Mouse (Mus musculus): ENCODE data around the gene Sox13. TPM values are rescaled to one million over a fixed set of nuclear protein-coding genes. Genes with fewer than 3 reads are reported as not detected.
"Not testable (repeated sequence)": the region's sequence is repeated elsewhere in the genome, so short reads cannot be mapped to it uniquely, and the experiment has no call there.

The Sox13 gene
- polyA plus RNA-seq, 1 experiment from 2014 or later = 12.5 TPM

- Histone ChIP-seq H3K27ac (no peak overlapping the region), H3K4me3 (replicated peaks) (no peak overlapping the region), H3K9ac (replicated peaks) (no peak overlapping the region), H3K27me3 (peaks cover 30% of the 10 kb centered on the region), H3K4me1 (replicated peaks) (peaks cover 23% of the 10 kb centered on the region), H3K9me3 (no peaks in the 10 kb centered on the region), H3K4me2 (replicated peaks) (no peak overlapping the region), H3K36me3 (no peaks in the 10 kb centered on the region)
- ATAC-seq = no peak
- 88% methylated on average over 6 of the region's 6 CpGs for WGBS
Measured at GRCm38 (mm10) chr1:133361006-133361405, 63.2 kb downstream of the Sox13 start.

GRCm38 (mm10) chr1:133356330-133356729, 67.8 kb downstream of the Sox13 start:
- whole genome bisulfite sequencing = 64% methylated on average over 8 of the region's 8 CpGs
- Histone ChIP-seq H3K27me3 (peaks cover 13% of the 10 kb centered on the region), H3K4me1 (replicated peaks) (peaks cover 16% of the 10 kb centered on the region), H3K9me3 (no peaks in the 10 kb centered on the region), H3K4me2 (replicated peaks) (no peak overlapping the region), H3K4me3 (replicated peaks) (no peak overlapping the region), H3K36me3 (no peaks in the 10 kb centered on the region), H3K27ac (no peak overlapping the region), H3K9ac (replicated peaks) (no peak overlapping the region)
- ATAC-seq = no peak

- no peak overlapping the region for H3K9ac ChIP-seq (replicated peaks)
- peaks cover 19% of the 10 kb centered on the region for H3K4me1 ChIP-seq (replicated peaks)
- no peak overlapping the region for H3K4me3 ChIP-seq (replicated peaks)
- ATAC-seq = no peak
- no peaks in the 10 kb centered on the region for H3K9me3 ChIP-seq
- no peak overlapping the region for H3K27ac ChIP-seq
- no peak overlapping the region for H3K4me2 ChIP-seq (replicated peaks)
- no peaks in the 10 kb centered on the region for H3K36me3 ChIP-seq
- WGBS = 63% methylated on average over 15 of the region's 15 CpGs
- H3K27me3 ChIP-seq = peaks cover 13% of the 10 kb centered on the region
Measured at GRCm38 (mm10) chr1:133355912-133356311, 68.3 kb downstream of the Sox13 start.

DNA sequence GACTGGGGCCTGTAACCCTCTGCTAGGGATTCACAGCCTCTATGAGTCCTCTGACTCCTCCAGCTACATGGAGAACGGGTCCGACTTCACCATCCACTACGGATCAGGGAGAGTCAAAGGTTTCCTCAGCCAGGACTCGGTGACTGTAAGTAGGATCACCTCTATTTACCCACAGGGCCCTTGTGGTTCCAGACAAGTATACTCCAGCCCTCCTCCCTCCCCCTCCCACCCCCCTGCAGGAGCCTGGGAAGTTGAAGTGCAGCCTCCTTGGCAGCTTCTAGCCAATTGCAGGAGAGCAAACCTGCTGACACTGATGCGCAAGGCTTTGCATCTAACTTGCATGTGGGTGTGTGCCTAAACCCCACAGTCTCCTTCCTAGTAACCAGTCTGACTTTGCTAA, 68.7 kb downstream of the Sox13 start:
- Histone ChIP-seq H3K4me3 (replicated peaks) (no peak overlapping the region), H3K27me3 (peaks cover 16% of the 10 kb centered on the region), H3K9me3 (no peaks in the 10 kb centered on the region), H3K4me1 (replicated peaks) (peaks cover 19% of the 10 kb centered on the region), H3K36me3 (no peaks in the 10 kb centered on the region), H3K27ac (no peak overlapping the region), H3K4me2 (replicated peaks) (no peak overlapping the region), H3K9ac (replicated peaks) (no peak overlapping the region)
- 51% methylated on average over 5 of the region's 5 CpGs for WGBS
- ATAC-seq = no peak

DNA sequence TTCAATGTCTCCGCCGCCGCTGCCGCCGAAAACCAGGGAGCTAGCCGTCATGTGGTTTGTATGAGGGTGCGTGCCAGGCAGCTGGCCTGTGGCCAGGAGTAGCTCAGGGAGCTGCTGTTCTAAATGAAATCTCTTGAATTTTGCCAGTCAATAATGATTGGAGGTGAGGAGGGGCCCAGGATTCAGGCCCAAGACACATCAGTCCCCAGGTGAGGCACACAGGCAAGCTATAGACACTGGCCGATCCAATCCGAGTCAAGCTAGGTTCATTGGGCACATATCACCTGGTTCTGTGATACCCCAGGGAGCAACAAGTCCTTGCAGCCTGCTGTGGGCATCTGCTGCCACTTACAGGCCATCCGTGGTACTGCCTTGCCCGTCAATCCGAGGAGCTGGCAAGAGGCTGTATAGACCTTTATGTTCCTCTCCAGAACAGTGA, 70.8 kb downstream of the Sox13 start:
- Histone ChIP-seq H3K4me1 (replicated peaks) (peaks cover 19% of the 10 kb centered on the region), H3K4me3 (replicated peaks) (no peak overlapping the region), H3K36me3 (no peaks in the 10 kb centered on the region), H3K27ac (no peak overlapping the region), H3K27me3 (peaks cover 12% of the 10 kb centered on the region), H3K9ac (replicated peaks) (no peak overlapping the region), H3K9me3 (no peaks in the 10 kb centered on the region), H3K4me2 (replicated peaks) (no peak overlapping the region)
- 55% methylated on average over 12 of the region's 12 CpGs for WGBS
- ATAC-seq = peak; percentile 70

DNA sequence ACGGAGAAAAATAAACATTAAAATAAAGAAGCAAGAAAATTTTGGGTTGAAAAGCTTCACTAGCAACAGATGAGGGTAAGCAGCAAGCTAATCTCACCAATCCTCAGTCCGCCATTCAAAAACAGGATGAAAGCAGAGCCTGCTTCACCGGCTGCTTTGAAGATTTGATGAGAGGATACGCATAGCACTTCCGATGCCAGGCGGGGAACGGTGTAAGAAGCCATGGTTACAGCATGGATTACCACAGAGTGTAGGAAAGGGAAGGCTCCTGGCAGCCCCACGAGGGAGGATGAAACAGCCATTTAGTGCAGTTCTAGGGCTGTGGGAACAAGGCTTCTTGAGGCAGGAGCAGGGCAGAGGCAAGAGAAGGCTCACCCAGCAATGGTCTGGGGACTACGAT, 72.4 kb downstream of the Sox13 start:
- H3K27ac ChIP-seq = no peak overlapping the region
- 0 out of 2 replicates have a peak overlapping the region, but pooled peaks have one; percentile 12 for H3K9ac ChIP-seq (replicated peaks)
- peaks cover 18% of the 10 kb centered on the region for H3K4me1 ChIP-seq (replicated peaks)
- no peaks in the 10 kb centered on the region for H3K9me3 ChIP-seq
- no peaks in the 10 kb centered on the region for H3K36me3 ChIP-seq
- H3K27me3 ChIP-seq = peaks cover 12% of the 10 kb centered on the region
- no peak overlapping the region for H3K4me3 ChIP-seq (replicated peaks)
- 36% methylated on average over 9 of the region's 9 CpGs for WGBS
- no peak overlapping the region for H3K4me2 ChIP-seq (replicated peaks)
- no peak for ATAC-seq

DNA sequence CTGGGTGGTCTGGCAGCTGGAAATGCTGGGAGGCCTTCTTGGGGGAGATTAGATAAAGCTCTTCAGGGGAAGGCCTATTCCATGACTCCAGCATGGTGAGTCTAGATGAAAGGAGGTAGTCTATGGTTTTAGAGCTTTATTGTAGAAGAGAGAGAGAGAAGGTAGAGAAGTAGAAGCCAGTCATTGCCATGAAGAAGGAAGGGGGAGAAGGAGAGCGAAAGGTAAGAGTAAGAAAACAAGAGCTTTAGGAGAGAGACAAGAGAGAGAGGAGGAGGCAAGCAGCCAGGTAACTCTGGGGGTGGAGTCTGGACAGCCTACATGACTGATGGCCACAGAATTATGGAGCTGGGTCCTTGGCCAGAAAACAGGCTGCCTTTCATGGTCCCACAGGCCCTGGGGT, 74.0 kb downstream of the Sox13 start, which contains the start of gene Ren1:
Gene Ren1 (plus strand): TSS at position 301 of the 400 bp plus-strand sequence.
- Histone ChIP-seq H3K27me3 (peaks cover 10% of the 10 kb centered on the region), H3K36me3 (no peaks in the 10 kb centered on the region), H3K4me1 (replicated peaks) (peaks cover 14% of the 10 kb centered on the region), H3K27ac (no peak within 1 kb of the TSS), H3K9me3 (no peaks in the 10 kb centered on the region), H3K4me3 (replicated peaks) (no peak within 1 kb of the TSS), H3K9ac (replicated peaks) (no peak within 1 kb of the TSS), H3K4me2 (replicated peaks) (no peak within 1 kb of the TSS)
- 88% methylated on average over 1 of the region's 1 CpGs for WGBS
- no peak for ATAC-seq

DNA sequence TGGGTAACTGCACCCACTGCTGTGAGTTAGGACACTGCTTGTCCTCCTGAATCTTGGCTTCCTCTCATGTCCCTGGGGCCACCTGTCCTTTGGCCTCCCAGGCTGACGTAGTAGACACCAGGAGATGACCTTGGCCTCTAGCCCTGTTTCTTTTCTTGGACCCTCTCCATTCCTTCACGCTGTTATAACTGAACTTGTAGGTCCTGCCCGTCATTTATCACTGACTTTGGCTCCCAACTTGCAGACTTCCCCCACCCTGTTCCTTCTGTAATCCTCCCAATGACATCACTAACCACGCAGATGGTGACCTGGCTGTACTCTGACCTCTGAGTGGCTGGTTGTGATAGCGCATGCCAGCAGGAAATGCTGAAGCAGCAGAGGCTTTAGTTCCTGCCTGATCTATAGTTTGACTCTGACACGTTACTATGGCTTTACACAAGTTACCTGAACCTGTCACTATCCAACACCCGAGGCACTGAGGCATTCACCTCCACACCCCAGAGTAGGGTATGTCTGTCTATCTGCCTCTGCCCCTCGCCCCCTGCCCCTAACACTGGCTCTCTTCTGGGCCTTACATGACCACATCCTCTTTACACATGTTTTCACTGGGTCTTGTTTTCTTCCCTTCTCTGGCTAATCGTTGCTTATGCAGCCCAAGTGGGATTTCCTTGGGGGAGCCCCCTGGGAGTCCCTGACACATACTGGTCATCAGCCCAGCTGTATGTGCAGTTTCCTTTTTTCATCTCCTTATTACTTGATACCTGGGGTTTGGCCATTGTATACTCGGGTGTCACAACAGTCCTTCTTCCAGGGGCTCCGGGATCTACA, 76.3 kb downstream of the Sox13 start:
- H3K36me3 ChIP-seq = no peaks in the 10 kb centered on the region
- no peaks in the 10 kb centered on the region for H3K9me3 ChIP-seq
- H3K27me3 ChIP-seq = peaks cover 10% of the 10 kb centered on the region
- 81% methylated on average over 11 of the region's 11 CpGs for WGBS
- no peak overlapping the region for H3K27ac ChIP-seq
- H3K9ac ChIP-seq (replicated peaks) = no peak overlapping the region
- H3K4me2 ChIP-seq (replicated peaks) = no peak overlapping the region
- no peak overlapping the region for H3K4me3 ChIP-seq (replicated peaks)
- H3K4me1 ChIP-seq (replicated peaks) = peaks cover 14% of the 10 kb centered on the region
- ATAC-seq = no peak

DNA sequence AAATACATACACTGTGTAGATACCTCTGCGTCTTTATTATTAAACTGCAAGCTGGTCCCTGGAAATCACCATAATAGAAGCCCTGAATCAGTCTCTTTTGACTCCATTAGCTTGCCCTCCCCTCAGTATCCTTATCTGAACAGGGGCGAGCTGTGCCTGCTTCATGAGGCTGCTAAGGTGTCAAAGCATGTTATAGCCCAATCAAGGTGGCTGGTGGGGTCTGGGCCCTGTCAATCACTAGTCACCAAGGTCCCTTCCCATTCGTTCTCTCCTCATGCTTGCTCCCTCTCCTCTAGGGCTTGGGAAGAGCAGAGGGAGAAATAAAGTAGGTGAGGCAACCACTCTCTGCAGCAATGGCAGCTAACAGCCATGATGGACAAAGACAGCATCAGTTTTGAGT, 77.0 kb downstream of the Sox13 start:
- no peak for ATAC-seq
- peaks cover 5% of the 10 kb centered on the region for H3K27me3 ChIP-seq
- H3K4me2 ChIP-seq (replicated peaks) = no peak overlapping the region
- 83% methylated on average over 3 of the region's 3 CpGs for WGBS
- H3K27ac ChIP-seq = no peak overlapping the region
- H3K4me3 ChIP-seq (replicated peaks) = no peak overlapping the region
- no peaks in the 10 kb centered on the region for H3K9me3 ChIP-seq
- H3K9ac ChIP-seq (replicated peaks) = no peak overlapping the region
- H3K36me3 ChIP-seq = no peaks in the 10 kb centered on the region
- H3K4me1 ChIP-seq (replicated peaks) = peaks cover 12% of the 10 kb centered on the region

GRCm38 (mm10) chr1:133346531-133346930, 77.6 kb downstream of the Sox13 start:
- Histone ChIP-seq H3K9ac (replicated peaks) (no peak overlapping the region), H3K4me3 (replicated peaks) (no peak overlapping the region), H3K27me3 (0 out of 2 replicates have a peak, but pooled peaks cover 3% of the 10 kb centered on the region), H3K9me3 (no peaks in the 10 kb centered on the region), H3K27ac (no peak overlapping the region), H3K4me1 (replicated peaks) (peaks cover 5% of the 10 kb centered on the region), H3K4me2 (replicated peaks) (no peak overlapping the region), H3K36me3 (no peaks in the 10 kb centered on the region)
- no peak for ATAC-seq
- 90% methylated on average over 9 of the region's 9 CpGs for WGBS

- WGBS = 94% methylated on average over 2 of the region's 2 CpGs
- Histone ChIP-seq H3K27ac (no peak overlapping the region), H3K36me3 (no peaks in the 10 kb centered on the region), H3K9ac (replicated peaks) (no peak overlapping the region), H3K27me3 (no peaks in the 10 kb centered on the region), H3K9me3 (no peaks in the 10 kb centered on the region), H3K4me3 (replicated peaks) (no peak overlapping the region), H3K4me2 (replicated peaks) (no peak overlapping the region), H3K4me1 (replicated peaks) (no peaks in the 10 kb centered on the region)
- no peak for ATAC-seq
Measured at GRCm38 (mm10) chr1:133344357-133344756, 79.8 kb downstream of the Sox13 start.

GRCm38 (mm10) chr1:133340403-133340802, 83.8 kb downstream of the Sox13 start:
- 55% methylated on average over 1 of the region's 1 CpGs for WGBS

More at GRCm38 (mm10) chr1:133340403-133340802, 83.8 kb downstream of the Sox13 start:
- not testable (repeated sequence) for H3K9me3 ChIP-seq; H3K4me3 ChIP-seq (replicated peaks); H3K4me1 ChIP-seq (replicated peaks); H3K4me2 ChIP-seq (replicated peaks); H3K36me3 ChIP-seq; H3K27ac ChIP-seq; H3K9ac ChIP-seq (replicated peaks); H3K27me3 ChIP-seq; ATAC-seq
